Mouse (Mus musculus) embryonic facial prominence, embryonic 11.5 days (tissue): Measurements from ENCODE around the gene Tex37. TPM values are rescaled to one million over a fixed set of nuclear protein-coding genes. Genes with fewer than 3 reads are reported as not detected.

ENCODE experiments used
- ATAC-seq: fragments of 200-750 bp; cut with Nextera tagmentation; replicated peaks from 2 replicates; pipeline ENCODE4 v1.8.0; 2017; ENCODE audit warnings: low read depth; ENCODE audit not compliant: insufficient number of reproducible peaks, low FRiP score, low TSS enrichment
- DNase-seq: peaks from one replicate; pipeline ENCODE4 v3.0.0-alpha.2; 2015; ENCODE audit warnings: low spot score
- H3K27ac ChIP-seq: fragments of 300-500 bp; sonication (generic); replicated peaks from 2 replicates; pipeline ENCODE4 v1.5.1; 2014; ENCODE audit warnings: mild to moderate bottlenecking, low read depth, low read length, control low read depth
- H3K27me3 ChIP-seq: fragments of 300-500 bp; sonication (generic); 2 replicates; pipeline ENCODE4 v1.6.1; 2014; ENCODE audit warnings: mild to moderate bottlenecking, low read length, moderate library complexity, mixed read lengths; ENCODE audit not compliant: control insufficient read depth, insufficient read depth
- H3K36me3 ChIP-seq: fragments of 300-500 bp; sonication (generic); replicated peaks from 2 replicates; pipeline ENCODE4 v1.6.1; 2014; ENCODE audit warnings: low read depth, mild to moderate bottlenecking, low read length, moderate library complexity, mixed read lengths; ENCODE audit not compliant: control insufficient read depth, insufficient read depth
- H3K4me1 ChIP-seq: fragments of 300-500 bp; sonication (generic); 2 replicates; pipeline ENCODE4 v1.6.1; 2014; ENCODE audit warnings: low read length, mixed read lengths; ENCODE audit not compliant: control insufficient read depth, insufficient read depth
- H3K4me2 ChIP-seq: fragments of 300-500 bp; sonication (generic); 2 replicates; pipeline ENCODE4 v1.6.1; 2014; ENCODE audit warnings: low read depth, mild to moderate bottlenecking, control low read depth, low read length, moderate library complexity
- H3K4me3 ChIP-seq: fragments of 300-500 bp; sonication (generic); 2 replicates; pipeline ENCODE4 v1.5.1; 2014; ENCODE audit warnings: low read depth, low read length, control low read depth
- H3K9ac ChIP-seq: fragments of 300-500 bp; sonication (generic); replicated peaks from 2 replicates; pipeline ENCODE4 v1.6.1; 2014; ENCODE audit warnings: mild to moderate bottlenecking, control low read depth, low read length
- H3K9me3 ChIP-seq: fragments of 300-500 bp; sonication (generic); replicated peaks from 2 replicates; pipeline ENCODE4 v1.6.1; 2016; ENCODE audit warnings: mild to moderate bottlenecking, low read length, inconsistent platforms, mixed read lengths; ENCODE audit not compliant: control insufficient read depth
- WGBS: fragments of 180-500 bp; shearing (Covaris S2); extraction: QIAGEN DNeasy Blood & Tissue Kit; methylation state at CpG from one replicate; pipeline ENCODE4 v1.1.7; 2014; 5-methylcytosine and 5-hydroxymethylcytosine counted together
- polyA plus RNA-seq: library from polyadenylated mRNA; unstranded; fragments of >200 nt; fragmentation: Nextera tagmentation; extraction: Ambion mirVana; gene quantifications from 2 replicates; pipeline ENCODE4 v1.2.1, GENCODE M21; 2014

Tex37 gene
- polyA plus RNA-seq, 1 experiment from 2014 or later = not detected

- Histone ChIP-seq H3K9ac (no peak overlapping the region), H3K36me3 (no peaks in the 10 kb centered on the region), H3K4me1 (no peaks in the 10 kb centered on the region), H3K27me3 (no peaks in the 10 kb centered on the region; the same call in 1 of the 2 replicates), H3K27ac (no peak overlapping the region), H3K4me3 (no peak overlapping the region), H3K9me3 (no peaks in the 10 kb centered on the region), H3K4me2 (peak overlapping the region; percentile 26; the same call in 1 of the 2 replicates)
- ATAC-seq (no peak), DNase-seq (peak; percentile 17)
- WGBS = 8% methylated on average over 20 of the region's 20 CpGs
These were observed 6.9 kb downstream of the Tex37 start for GRCm38 (mm10) chr6:70911668-70912395.

GRCm38 (mm10) chr6:70910285-70910684, 8.4 kb downstream of the Tex37 start:
- Histone ChIP-seq H3K27me3 (no peaks in the 10 kb centered on the region; the same call in 1 of the 2 replicates), H3K9ac (no peak overlapping the region), H3K9me3 (no peaks in the 10 kb centered on the region), H3K4me2 (no peak overlapping the region), H3K27ac (no peak overlapping the region), H3K36me3 (no peaks in the 10 kb centered on the region; the same call in 1 of the 2 replicates), H3K4me3 (no peak overlapping the region), H3K4me1 (no peaks in the 10 kb centered on the region)
- DNase-seq = no peak
- no peak for ATAC-seq
- WGBS = 79% methylated on average over 4 of the region's 4 CpGs

GRCm38 (mm10) chr6:70909572-70909971, 9.2 kb downstream of the Tex37 start:
- no peak for DNase-seq
- H3K27me3 ChIP-seq = no peaks in the 10 kb centered on the region; the same call in 1 of the 2 replicates
- ATAC-seq = no peak
- H3K4me2 ChIP-seq = no peak overlapping the region
- H3K9me3 ChIP-seq = no peaks in the 10 kb centered on the region
- no peaks in the 10 kb centered on the region for H3K4me1 ChIP-seq
- no peaks in the 10 kb centered on the region; the same call in 1 of the 2 replicates for H3K36me3 ChIP-seq
- WGBS = 88% methylated on average over 7 of the region's 7 CpGs
- H3K27ac ChIP-seq = no peak overlapping the region
- no peak overlapping the region for H3K4me3 ChIP-seq
- H3K9ac ChIP-seq = no peak overlapping the region

GRCm38 (mm10) chr6:70903689-70904088, 15.0 kb downstream of the Tex37 start:
- Histone ChIP-seq H3K4me2 (no peak overlapping the region), H3K4me3 (no peak overlapping the region), H3K27me3 (no peaks in the 10 kb centered on the region), H3K36me3 (peaks cover 4% of the 10 kb centered on the region; the same call in 1 of the 2 replicates), H3K9ac (no peak overlapping the region), H3K27ac (no peak overlapping the region), H3K4me1 (no peaks in the 10 kb centered on the region), H3K9me3 (no peaks in the 10 kb centered on the region)
- ATAC-seq (no peak), DNase-seq (no peak)
- WGBS = 93% methylated on average over 5 of the region's 5 CpGs

- Histone ChIP-seq H3K9ac (no peak overlapping the region), H3K27me3 (no peaks in the 10 kb centered on the region), H3K9me3 (no peaks in the 10 kb centered on the region), H3K4me1 (no peaks in the 10 kb centered on the region), H3K27ac (no peak overlapping the region), H3K4me2 (no peak overlapping the region), H3K36me3 (peaks cover 4% of the 10 kb centered on the region; the same call in 1 of the 2 replicates), H3K4me3 (no peak overlapping the region)
- ATAC-seq (no peak), DNase-seq (no peak)
- 45% methylated on average over 8 of the region's 8 CpGs for WGBS
These were observed 19.1 kb downstream of the Tex37 start for GRCm38 (mm10) chr6:70899594-70900003.

GRCm38 (mm10) chr6:70898166-70898565, 20.6 kb downstream of the Tex37 start:
- ATAC-seq (no peak), DNase-seq (no peak)
- 78% methylated on average over 6 of the region's 6 CpGs for WGBS

GRCm38 (mm10) chr6:70887993-70888392, 30.7 kb downstream of the Tex37 start:
- Histone ChIP-seq H3K4me1 (no peaks in the 10 kb centered on the region), H3K36me3 (no peaks in the 10 kb centered on the region; the same call in 1 of the 2 replicates), H3K9me3 (no peaks in the 10 kb centered on the region), H3K27ac (no peak overlapping the region), H3K4me3 (no peak overlapping the region), H3K4me2 (no peak overlapping the region), H3K27me3 (no peaks in the 10 kb centered on the region), H3K9ac (no peak overlapping the region)
- ATAC-seq = no peak
- 89% methylated on average over 11 of the region's 11 CpGs for WGBS
- no peak for DNase-seq

More at GRCm38 (mm10) chr6:70898166-70898565, 20.6 kb downstream of the Tex37 start:
- Histone ChIP-seq H3K9me3 (no peaks in the 10 kb centered on the region), H3K27ac (no peak overlapping the region), H3K27me3 (no peaks in the 10 kb centered on the region), H3K36me3 (no peaks in the 10 kb centered on the region), H3K4me3 (no peak overlapping the region), H3K4me1 (no peaks in the 10 kb centered on the region), H3K4me2 (no peak overlapping the region), H3K9ac (no peak overlapping the region)

- no peak overlapping the region for H3K4me2 ChIP-seq
- H3K4me1 ChIP-seq = no peaks in the 10 kb centered on the region
- peak; percentile 80 for DNase-seq
- WGBS = 20% methylated on average over 5 of the region's 5 CpGs
- no peaks in the 10 kb centered on the region for H3K9me3 ChIP-seq
- no peak overlapping the region for H3K27ac ChIP-seq
- no peaks in the 10 kb centered on the region; the same call in 1 of the 2 replicates for H3K36me3 ChIP-seq
- no peak overlapping the region for H3K4me3 ChIP-seq
- no peaks in the 10 kb centered on the region for H3K27me3 ChIP-seq
- no peak overlapping the region for H3K9ac ChIP-seq
- peak; percentile 65; the same call in 1 of the 2 replicates for ATAC-seq
These were observed 37.9 kb downstream of the Tex37 start for GRCm38 (mm10) chr6:70880714-70881304.
